Mouse (Mus musculus): ENCODE data around the gene Gys1.
A peak's percentile ranks its signal among the peaks of the same experiment; 100 is the strongest.
"Not testable (repeated sequence)": the region's sequence is repeated elsewhere in the genome, so short reads cannot be mapped to it uniquely, and the experiment has no call there.

Gys1 gene

GRCm38 (mm10) chr7:45457204-45458060 lies 22.8 kb downstream of the Gys1 start:
- peak; percentile 21 for DNase-seq (ENCODE audit: low spot score)

- peak; percentile 87 for DNase-seq (ENCODE audit: low spot score)
Measured at GRCm38 (mm10) chr7:45458748-45459563, 24.3 kb downstream of the Gys1 start.

GRCm38 (mm10) chr7:45459564-45460140 lies 25.0 kb downstream of the Gys1 start, which contains the start of gene Ftl1:
TSS of gene Ftl1 (minus strand) at chr7:45459884.
- DNase-seq (ENCODE audit: low spot score): peak; percentile 99

- DNase-seq (ENCODE audit: low spot score): no peak
Measured at GRCm38 (mm10) chr7:45460377-45460776, 25.7 kb downstream of the Gys1 start.

GRCm38 (mm10) chr7:45460860-45461314 lies 26.2 kb downstream of the Gys1 start:
- DNase-seq (ENCODE audit: low spot score): peak; percentile 47

- DNase-seq (ENCODE audit: low spot score): no peak
Measured at GRCm38 (mm10) chr7:45461326-45461725, 26.7 kb downstream of the Gys1 start.

GRCm38 (mm10) chr7:45461781-45462180 lies 27.1 kb downstream of the Gys1 start:
- no peak for DNase-seq (ENCODE audit: low spot score)

- DNase-seq (ENCODE audit: low spot score): no peak
Measured at GRCm38 (mm10) chr7:45462325-45462724, 27.7 kb downstream of the Gys1 start.

GRCm38 (mm10) chr7:45462868-45463267 lies 28.2 kb downstream of the Gys1 start:
- not testable (repeated sequence) for DNase-seq (ENCODE audit: low spot score)

- no peak for DNase-seq (ENCODE audit: low spot score)
Measured at GRCm38 (mm10) chr7:45463987-45464778, 29.5 kb downstream of the Gys1 start.

GRCm38 (mm10) chr7:45465112-45465511 lies 30.5 kb downstream of the Gys1 start:
- no peak for DNase-seq (ENCODE audit: low spot score)

- no peak for DNase-seq (ENCODE audit: low spot score)
Measured at GRCm38 (mm10) chr7:45465549-45465948, 30.9 kb downstream of the Gys1 start.

GRCm38 (mm10) chr7:45466283-45467089 lies 31.8 kb downstream of the Gys1 start, which contains the start of gene Bax:
TSS of gene Bax (minus strand) at chr7:45466898.
- peak; percentile 99 for DNase-seq (ENCODE audit: low spot score)

GRCm38 (mm10) chr7:45467090-45467670 lies 32.5 kb downstream of the Gys1 start:
- DNase-seq (ENCODE audit: low spot score): no peak

GRCm38 (mm10) chr7:45470869-45471268 lies 36.2 kb downstream of the Gys1 start:
- DNase-seq (ENCODE audit: low spot score): peak; percentile 89

GRCm38 (mm10) chr7:45475291-45475969 lies 40.8 kb downstream of the Gys1 start:
- DNase-seq (ENCODE audit: low spot score): no peak

GRCm38 (mm10) chr7:45476453-45476852 lies 41.8 kb downstream of the Gys1 start:
- DNase-seq (ENCODE audit: low spot score): no peak

- peak; percentile 71 for DNase-seq (ENCODE audit: low spot score)
Measured at GRCm38 (mm10) chr7:45477003-45477402, 42.4 kb downstream of the Gys1 start.

GRCm38 (mm10) chr7:45478774-45479173 lies 44.1 kb downstream of the Gys1 start:
- no peak for DNase-seq (ENCODE audit: low spot score)

- DNase-seq (ENCODE audit: low spot score): not testable (repeated sequence)
Measured at GRCm38 (mm10) chr7:45480310-45480709, 45.7 kb downstream of the Gys1 start.

All from retina, embryonic 14.5 days (tissue).